Mouse (Mus musculus): ENCODE measurements around the gene Acaca.
A peak's percentile ranks its signal among the peaks of the same experiment; 100 is the strongest.

Gene Acaca

GRCm38 (mm10) chr11:84150884-84151283 is 21.4 kb downstream of the Acaca start:
- DNase-seq: no peak

- DNase-seq: no peak
These were observed 27.2 kb downstream of the Acaca start for GRCm38 (mm10) chr11:84156535-84157262.

DNA sequence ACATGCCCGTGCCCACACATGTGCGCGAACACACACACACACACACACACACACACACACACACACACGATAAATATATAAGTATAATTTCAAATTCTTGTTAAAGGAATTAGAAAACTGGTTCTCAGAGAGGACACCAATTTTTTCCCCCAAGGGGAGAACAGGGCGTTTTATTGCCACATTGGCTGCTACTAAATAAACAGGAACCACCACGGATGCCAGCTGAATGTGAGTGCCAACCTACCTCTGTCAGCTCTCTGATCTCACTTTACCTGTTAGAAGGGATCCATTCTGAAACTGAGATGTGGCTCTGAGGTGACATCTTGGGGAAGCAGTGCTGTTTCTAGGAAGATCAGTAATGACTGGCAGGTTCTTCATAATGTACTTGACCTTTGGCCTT is 34.7 kb downstream of the Acaca start:
- DNase-seq: no peak

DNA sequence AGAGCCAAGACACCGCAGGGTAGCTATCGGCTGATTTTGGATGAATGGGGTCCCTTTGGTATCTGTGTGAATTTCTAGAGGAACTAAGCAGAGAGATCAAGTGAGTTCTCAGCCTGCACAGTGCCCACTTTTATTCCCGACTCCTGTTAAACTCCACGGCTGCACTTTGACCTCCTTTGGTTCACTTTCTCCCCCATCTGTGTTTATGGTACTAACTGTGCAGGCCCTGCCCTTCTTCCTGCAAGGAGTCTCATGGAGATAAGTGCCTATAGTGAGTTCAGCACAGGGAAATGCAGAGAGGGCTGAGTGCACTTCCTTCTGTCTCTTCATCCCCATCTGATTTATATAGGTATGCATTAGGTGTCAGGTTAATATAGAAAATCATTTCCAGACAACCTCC is 35.1 kb downstream of the Acaca start:
- no peak for DNase-seq

GRCm38 (mm10) chr11:84167046-84167526 is 37.6 kb downstream of the Acaca start, which contains the start of gene Gm11437:
Gene Gm11437 (minus strand): TSS chr11:84167476.
- DNase-seq: no peak

DNA sequence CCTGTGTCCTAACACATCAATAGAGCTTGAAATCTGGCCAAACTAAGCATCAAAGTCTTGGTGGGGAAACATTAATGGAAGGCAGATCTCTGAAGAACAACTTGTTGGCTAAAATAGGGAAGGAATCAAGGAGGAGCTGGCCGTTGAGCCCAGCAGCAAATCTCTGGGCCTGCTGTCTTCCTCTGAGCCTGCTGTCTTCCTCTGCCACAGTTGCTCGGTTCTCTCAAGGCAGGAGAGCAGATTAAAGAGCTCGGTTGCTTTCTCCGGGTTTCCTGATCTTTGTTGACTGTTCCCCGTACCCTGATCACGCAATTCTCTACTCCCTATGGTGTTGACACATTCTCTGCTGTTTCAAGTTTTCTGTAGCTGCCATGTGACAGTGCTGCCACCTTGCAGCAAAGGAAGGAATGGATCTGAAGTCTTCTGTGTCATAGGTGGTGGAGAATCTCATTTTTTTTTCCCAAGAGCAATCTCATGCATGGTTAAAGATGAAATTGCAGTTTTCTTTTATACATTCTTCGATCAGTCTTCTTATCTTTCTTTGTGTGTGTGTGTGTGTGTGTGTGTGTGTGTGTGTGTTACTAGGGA is 39.3 kb downstream of the Acaca start:
- DNase-seq: peak; percentile 59

DNA sequence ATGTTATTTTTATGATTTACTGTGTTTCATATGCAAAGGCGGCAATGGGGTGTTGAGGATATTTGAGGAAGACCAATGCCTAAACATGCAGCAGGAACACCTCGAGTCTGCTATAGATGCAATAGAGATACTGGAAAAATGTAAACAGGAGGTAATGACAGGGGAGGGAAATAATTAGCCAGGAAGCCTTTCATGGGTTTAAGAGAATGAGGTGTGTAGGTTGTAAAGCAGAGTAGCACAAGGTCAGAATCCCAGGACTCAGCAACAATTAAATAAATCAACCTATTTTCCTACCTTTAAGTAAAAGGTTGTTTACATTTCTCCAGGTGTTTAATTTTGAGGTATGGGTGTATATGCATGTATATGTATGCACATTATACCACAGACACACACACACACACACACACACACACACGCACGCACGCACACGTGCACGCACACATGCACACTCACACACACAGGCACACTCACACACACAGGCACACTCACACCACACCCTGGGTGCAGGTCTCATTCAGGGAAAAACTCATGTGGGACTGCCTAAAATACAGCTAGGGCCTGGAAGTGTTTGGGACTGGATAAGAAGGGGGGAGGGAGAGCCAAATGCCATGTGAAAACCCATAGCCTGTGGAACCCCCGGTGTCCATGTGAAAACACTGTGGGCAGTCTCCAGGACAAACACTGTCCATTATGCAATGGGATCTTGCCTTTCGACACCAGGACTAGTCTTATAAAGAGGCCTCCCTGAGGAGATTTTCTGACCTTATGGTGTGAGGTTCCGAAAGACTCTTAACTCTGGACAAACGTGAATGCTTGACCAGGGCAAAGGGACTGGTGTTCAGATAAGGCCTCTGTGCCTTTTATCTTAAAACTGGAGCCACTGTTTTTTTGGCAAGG is 43.3 kb downstream of the Acaca start:
- no peak for DNase-seq

DNA sequence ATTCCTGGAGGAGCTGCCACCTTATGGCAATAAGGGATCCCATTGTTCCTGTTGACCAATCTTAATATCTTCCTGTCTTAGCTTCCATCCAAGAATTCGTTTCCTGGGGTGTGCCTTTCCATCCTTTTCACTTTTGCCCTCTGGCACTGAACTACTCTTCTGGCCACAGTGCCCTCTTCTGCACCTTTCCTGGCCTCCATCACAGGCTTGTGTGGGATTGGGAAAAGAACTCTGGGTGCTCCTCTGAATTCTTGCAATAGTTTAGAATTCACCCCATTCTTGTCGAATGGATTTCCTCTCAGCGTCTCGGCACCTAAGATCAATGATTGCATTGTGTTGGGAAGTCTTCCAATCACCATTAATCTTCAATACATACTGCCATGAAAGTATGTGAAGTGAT is 49.1 kb downstream of the Acaca start:
- DNase-seq: no peak

- DNase-seq: peak; percentile 99
These were observed 49.9 kb downstream of the Acaca start for GRCm38 (mm10) chr11:84179226-84179953.

- DNase-seq: peak; percentile 76
These were observed 50.6 kb downstream of the Acaca start for GRCm38 (mm10) chr11:84179954-84180598.

- DNase-seq: no peak
These were observed 51.8 kb downstream of the Acaca start for GRCm38 (mm10) chr11:84181286-84181685.

DNA sequence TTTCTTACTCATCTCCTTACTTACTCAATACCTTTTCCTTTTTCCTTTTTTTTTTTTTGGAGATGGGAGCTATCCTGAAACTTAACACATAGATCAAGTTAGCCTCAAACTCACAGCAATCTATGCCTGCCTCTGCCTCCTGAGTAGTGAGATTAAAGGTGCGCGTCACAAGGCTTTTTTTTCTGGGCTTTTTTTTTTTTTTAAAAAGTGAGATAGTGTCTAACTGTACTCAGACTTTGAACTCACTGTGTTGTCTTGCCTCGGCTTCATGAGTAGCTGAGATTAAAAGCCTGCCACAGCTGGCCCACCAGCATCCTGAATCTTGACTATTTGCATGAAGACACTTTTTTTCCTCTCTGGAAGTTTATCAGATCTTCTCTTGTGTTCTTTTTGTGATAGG is 59.1 kb downstream of the Acaca start:
- DNase-seq: no peak

DNA sequence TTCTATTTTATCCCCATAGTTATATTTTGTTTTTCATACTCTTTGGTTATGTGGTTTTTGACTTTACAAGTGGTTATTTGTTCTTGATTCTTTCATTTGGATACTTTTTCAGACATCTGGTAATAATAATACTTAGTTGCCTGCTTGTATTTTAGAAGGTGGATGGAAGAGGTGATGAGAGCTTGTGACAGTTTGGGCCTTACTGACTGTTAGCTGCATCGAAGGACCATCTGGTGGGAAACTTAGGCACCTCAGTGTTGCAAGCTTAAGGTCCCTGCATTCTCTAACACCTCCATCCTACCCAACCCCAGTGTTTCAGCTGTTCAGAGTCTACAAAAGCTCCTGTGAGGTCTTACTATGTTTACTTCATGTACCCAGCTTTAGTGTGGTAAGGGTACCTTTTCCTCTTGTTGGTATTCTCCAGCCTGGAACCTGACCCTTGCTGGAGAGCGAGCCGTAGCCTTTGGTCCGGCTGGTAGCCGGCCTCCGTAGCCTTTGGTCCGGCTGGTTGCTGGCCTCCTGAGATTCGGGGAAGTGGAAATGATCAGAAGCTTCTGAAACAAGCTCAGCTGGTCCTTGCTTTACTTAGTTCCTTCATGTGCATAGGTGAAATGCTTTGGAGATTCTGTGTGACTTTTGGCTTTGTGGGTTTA is 61.2 kb downstream of the Acaca start:
- DNase-seq: no peak

- DNase-seq: peak; percentile 54
These were observed 63.8 kb downstream of the Acaca start for GRCm38 (mm10) chr11:84193249-84193648.

GRCm38 (mm10) chr11:84194751-84195150 is 65.3 kb downstream of the Acaca start:
- DNase-seq: no peak

- DNase-seq: no peak
These were observed 68.3 kb downstream of the Acaca start for GRCm38 (mm10) chr11:84197607-84198402.

DNA sequence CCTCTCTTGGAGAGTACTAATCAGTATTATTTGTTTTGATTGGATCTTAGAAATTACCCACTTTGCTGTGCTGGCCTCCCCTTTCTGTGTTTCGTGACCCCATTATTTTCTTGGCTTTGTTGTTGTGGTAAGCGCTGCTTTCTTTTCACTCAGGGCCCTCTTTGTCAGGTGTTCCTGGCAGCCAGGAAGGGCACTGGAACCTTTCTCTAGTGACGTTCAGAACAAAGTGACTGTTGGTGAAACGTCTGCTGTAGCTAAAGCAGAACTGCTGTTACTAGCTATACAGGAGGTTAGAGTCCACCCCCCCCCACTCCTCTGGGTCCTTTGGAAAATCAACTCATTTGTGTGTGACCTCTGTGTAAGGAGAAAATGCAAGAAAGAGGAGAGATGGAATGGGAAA is 76.3 kb downstream of the Acaca start:
- no peak for DNase-seq

- no peak for DNase-seq
These were observed 81.4 kb downstream of the Acaca start for GRCm38 (mm10) chr11:84210876-84211275.

- no peak for DNase-seq
These were observed 89.5 kb downstream of the Acaca start for GRCm38 (mm10) chr11:84218951-84219350.

GRCm38 (mm10) chr11:84243562-84243961 is 114.1 kb downstream of the Acaca start:
- DNase-seq: peak; percentile 62

- no peak for DNase-seq
These were observed 117.9 kb downstream of the Acaca start for GRCm38 (mm10) chr11:84247370-84247769.

All from kidney, postnatal 14 days (tissue).